Mouse (Mus musculus) heart, postnatal 36 days (tissue): ENCODE data around the gene Slc2a3. TPM values are rescaled to one million over a fixed set of nuclear protein-coding genes. Genes with fewer than 3 reads are reported as not detected.
A peak's percentile ranks its signal among the peaks of the same experiment; 100 is the strongest.

Experiments used
- DNase-seq, 2 experiments: peaks; one replicate each; pipeline ENCODE4 v3.0.0; 2021 to 2022
- intact Hi-C: fragments of 180-260 bp; cut with DNase I; formaldehyde crosslinking; loops from one replicate; pipeline ENCODE4 v1.15.1; 2025
- total RNA-seq, 2 experiments: library from RNA; stranded (reverse); gene quantifications; 2 replicates each; pipeline ENCODE4 v1.2.3; 2021

Slc2a3 gene
- 1 to 10 TPM; 1.6 to 2.0 TPM for total RNA-seq

DNA sequence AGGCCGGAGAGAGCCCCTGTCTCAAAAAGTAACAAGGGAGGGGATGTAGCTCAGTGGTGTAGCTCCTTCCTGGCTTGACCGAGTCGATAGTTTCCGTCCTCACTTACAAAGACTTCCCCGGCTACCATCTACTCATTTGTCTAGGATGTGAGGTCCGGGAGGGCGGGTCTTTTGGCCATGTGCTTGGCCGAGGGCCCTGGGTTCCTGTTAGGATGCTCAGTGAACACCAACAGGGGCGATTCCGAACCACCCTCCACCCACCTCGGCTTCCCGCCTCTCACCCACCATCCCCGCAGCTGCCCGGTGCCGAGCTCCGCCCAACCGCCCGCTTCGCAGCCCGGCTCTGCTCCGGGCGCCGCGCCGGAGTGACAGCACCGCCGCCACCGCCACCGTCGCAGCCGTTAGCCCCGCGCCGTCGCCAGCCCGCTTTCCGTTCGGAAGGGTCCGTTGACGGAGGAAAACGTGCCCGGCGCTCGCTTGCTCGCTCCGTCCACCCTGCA lies at the start of gene Slc2a3:
TSS of gene Slc2a3 (minus strand) at position 340 of the 500 bp plus-strand sequence.
- peak; percentile 66 to 70 for DNase-seq
- intact Hi-C loops = loop anchor here (5.0 kb wide), 1 partner anchor 36 kb away; no protein-coding TSS in a partner anchor

DNA sequence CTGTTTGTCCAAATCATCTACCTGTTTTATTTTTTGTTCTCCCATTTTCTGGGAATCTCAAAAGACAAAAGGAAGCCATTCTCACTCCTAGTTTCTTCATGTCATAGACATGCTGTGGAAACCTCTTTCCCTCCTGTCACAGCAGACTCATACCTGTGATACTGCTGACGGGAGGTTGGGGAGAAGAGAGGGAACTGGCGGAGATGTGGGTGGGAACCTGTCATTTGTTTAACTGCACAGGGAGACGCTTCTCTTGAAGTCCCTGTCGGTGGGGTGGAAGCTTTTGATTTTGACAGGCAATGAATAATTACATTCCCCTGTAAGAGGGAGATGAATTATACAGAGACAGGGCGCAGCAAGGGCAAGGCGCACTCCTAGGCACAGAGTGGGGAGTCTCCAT lies 42.3 kb upstream of the Slc2a3 start:
- intact Hi-C loops = no loop called here
- DNase-seq = no peak

DNA sequence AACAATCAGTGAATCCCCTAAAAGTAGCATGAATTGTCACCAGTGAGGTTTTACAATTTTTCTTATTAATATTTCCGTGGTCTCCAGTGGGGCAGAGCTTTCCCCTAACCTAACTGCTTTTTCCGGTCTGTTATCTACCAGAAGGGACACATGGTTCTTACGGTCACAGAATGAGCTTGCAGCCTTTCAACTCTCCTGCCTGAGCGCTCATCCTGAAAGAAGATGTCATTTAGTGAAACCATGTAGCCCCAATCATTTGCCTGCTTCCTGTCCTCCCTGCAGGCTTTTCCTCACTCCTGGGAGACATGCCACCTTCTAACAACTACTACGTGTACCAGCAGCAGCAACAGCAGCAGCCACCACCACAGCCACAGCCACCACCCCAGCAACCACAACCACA lies 36.1 kb upstream of the Slc2a3 start:
- DNase-seq = no peak
- intact Hi-C loops = loop anchor here (5.0 kb wide), 1 partner anchor 35 kb away; the partner anchor contains the start of gene Slc2a3

DNA sequence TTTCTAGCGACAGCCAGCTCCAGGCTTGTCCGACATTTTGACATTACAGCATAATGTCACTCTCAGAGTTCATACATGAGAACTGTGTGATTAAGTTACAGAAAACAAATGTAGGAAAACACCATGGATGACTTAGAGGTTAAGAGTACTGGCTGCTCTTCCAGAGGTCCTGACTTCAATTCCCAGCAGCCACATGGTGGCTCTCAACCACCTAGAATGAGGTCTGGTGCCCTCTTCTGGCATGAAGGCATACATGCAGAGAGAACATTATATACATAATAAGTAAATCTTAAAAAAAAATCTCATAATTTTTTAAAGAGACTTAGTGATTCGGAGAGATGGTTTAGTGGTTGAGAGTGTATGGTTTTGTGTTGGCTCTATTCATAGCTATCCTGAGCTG lies 35.5 kb upstream of the Slc2a3 start:
- DNase-seq = no peak
- intact Hi-C loops = loop anchor here (5.0 kb wide), 1 partner anchor 35 kb away; the partner anchor contains the start of gene Slc2a3

DNA sequence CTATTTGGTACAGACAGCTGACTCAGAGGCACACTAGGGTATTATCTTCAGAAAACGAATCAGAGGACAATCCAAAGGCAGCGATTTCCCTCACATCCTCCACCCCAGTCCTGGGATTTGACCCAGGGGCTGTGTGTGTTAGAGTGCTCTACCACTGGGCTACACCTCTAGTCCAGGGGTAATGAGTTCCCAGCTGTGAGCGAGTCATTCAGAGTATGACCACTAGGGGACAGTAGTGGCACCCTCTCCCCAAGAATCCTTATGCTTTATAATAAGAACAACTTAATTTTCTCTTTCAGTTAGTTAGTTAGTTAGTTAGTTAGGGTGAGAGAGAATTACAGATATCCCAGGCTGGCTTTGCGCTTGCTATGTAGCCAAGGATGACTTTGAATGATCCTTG lies 32.9 kb upstream of the Slc2a3 start:
- intact Hi-C loops = no loop called here
- DNase-seq = peak; percentile 53 to 65

DNA sequence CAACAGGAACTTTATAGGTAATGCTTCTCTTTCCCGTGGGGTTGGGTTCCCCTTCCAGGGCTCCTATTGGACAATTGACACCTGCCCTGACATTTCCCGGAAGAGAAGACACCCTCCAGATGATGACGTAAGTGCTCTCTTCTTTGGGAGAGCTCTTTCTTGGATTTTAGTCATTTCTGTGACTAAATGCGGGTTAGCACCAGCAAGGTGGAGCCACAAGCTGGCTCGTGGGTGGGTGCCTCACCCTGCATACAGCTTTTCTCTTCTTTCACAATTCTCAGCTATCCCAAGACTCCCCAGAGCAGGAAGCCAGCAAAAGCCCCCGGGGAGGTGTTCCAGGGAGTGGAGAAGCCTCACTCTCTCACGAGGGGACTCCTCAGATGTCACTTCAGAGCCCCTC lies 31.4 kb upstream of the Slc2a3 start:
- intact Hi-C loops = no loop called here
- no peak for DNase-seq

DNA sequence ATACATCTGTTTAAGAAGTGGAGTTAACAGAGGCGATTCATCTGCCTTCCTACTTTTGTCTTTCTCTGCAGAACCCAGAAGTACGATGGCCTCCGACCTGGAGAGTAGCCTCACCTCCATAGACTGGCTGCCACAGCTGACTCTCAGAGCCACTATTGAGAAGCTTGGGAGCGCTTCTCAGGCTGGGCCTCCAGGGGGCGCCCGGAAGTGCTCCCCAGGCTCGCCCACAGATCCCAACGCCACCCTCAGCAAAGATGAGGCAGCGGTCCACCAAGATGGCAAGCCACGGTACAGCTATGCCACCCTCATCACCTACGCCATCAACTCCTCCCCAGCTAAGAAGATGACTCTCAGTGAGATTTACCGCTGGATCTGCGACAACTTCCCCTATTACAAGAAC lies 26.6 kb upstream of the Slc2a3 start:
- peak; percentile 22 to 32 for DNase-seq
- intact Hi-C loops = no loop called here

DNA sequence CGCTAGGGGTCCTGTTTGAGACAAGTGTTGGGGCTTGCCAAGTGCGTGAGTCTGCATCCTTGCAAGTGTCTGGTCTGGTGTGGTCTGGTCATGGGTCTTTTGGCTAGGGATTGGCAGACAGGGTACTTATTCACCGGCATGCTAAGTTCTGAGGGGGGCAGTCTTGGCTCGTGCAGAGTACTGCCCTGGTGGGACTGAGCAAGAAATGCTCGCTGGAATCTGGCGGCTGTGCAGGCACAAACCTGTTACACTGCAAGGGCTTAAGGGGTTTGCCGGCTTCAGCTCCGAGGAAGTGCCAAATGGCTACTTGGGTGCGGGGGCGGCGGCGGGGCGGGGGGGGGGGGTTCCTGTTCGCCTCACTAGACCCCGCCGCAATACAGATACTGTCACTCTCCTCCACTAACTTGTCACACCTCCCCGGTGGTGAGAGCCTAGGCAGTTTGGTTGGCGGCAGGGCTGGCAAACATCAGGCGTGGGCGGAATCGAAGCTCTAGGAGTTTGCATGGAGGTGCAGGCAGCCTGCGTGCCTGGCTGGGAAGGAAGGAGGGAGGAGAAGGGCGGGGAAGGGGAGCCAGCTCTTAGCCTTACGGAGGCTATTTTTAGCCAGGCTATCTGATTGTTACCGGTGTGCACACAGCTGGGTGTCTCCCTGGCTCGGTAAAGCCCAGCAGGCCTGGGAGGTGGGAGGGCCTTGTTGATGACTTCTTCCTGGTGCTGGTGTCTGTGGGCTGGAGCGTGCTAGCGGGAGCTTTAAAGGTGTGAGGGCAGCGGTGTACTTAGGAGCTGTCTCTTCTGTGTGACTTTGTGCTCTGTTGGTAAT lies 24.7 kb upstream of the Slc2a3 start:
- peak; percentile 62 to 67 for DNase-seq
- intact Hi-C loops = loop anchor here (2.0 kb wide), 1 partner anchor 15 kb away; no protein-coding TSS in a partner anchor

DNA sequence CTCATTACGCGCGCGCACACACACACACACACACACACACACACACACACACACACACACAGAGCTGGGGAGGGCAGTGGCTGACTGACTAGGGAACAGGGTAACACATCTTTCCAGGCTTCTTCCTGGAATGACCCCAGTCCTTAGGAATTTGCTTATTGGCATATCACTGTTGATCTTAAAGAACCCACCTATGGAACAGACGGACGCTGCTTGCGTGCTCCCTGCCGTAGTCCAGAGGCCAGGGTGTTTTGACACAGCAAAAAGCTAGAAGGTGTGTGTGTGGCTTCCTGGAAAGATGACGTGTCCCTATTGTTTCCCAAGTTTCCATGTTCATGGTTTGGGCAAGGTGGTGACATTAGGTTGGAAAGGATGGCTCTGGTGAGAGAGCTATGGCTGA lies 23.7 kb upstream of the Slc2a3 start:
- intact Hi-C loops = no loop called here
- DNase-seq = no peak

DNA sequence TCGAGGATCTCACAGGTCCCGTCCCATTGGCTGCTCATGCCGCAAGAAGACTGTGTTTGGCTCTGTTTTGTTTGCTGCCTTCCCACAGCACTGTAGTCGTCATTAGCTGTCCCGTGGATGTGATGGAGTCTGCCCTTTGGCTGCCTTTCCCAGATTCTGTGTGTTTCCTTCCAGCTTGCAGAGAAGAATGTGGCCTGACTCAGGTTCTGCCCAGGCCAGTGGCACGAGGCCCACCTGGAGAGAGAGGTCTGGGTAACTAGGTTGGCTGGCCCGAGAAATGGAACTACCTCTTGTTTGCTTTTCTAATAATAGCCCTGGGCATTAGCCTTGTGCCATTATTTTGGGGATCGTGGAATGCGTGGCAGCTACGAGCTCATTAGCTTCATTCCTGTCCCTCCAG lies 22.6 kb upstream of the Slc2a3 start:
- intact Hi-C loops = no loop called here
- DNase-seq = peak; percentile 50 to 65

DNA sequence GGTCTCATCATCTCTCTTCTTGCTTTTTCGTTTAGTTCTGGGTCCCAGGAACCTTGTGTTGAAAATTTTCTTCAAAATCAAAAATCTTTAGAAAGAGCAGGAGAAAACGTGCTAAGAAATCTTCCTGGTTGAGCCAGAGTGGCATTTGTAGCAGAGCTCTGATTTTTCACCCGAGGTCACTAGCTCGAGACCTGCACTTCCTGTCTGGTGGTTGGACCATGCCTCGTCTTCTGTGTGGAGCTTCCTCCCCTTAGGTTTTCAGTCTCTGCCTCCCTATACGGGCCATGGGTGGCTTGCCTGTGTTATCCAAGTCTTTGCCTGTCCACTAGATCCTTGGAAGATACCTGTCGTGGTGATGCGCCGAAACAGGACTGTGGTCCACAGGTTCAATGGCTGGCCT lies 20.4 kb upstream of the Slc2a3 start:
- intact Hi-C loops = no loop called here
- no peak for DNase-seq

DNA sequence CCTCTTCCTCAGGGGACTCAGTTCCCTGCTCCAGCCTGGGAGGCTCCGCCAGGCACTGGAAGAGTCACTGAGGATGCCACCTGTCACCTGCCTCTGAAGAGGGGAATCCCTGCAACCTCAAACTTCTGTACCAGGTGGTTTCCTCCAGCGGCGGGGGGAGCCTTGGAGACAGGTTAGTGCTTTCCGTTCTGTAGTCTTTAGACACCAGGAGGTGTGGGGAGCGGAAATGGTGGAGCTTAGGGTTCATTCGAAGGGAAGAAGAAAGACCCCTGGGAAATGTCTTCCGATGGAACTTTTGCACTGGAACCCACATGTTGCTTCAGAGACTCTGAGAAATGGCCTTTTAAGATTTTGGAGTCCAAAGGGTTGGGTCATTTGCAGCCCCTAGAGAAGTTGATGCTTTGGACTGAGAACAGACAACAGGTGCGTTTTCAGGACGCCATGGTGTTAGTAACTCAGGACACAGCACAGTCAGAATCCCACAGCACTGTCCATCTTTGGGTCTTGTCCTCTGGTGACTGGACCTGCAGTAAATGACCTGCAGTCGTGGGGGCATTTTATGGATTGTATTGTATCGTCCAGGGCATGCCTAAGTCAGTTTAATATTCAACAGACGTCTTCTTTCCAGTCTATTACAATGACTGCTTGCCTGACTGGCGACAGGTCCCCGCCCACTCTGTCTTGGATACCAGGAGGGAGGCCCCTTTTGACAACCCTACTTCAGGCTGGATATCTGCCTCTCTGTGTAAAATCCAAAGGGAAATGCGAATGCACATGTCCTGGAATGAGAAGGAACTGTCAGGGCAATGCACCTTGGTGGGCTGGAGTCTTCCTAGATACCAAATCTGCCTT lies 19.6 kb upstream of the Slc2a3 start:
- intact Hi-C loops = no loop called here
- no peak for DNase-seq

DNA sequence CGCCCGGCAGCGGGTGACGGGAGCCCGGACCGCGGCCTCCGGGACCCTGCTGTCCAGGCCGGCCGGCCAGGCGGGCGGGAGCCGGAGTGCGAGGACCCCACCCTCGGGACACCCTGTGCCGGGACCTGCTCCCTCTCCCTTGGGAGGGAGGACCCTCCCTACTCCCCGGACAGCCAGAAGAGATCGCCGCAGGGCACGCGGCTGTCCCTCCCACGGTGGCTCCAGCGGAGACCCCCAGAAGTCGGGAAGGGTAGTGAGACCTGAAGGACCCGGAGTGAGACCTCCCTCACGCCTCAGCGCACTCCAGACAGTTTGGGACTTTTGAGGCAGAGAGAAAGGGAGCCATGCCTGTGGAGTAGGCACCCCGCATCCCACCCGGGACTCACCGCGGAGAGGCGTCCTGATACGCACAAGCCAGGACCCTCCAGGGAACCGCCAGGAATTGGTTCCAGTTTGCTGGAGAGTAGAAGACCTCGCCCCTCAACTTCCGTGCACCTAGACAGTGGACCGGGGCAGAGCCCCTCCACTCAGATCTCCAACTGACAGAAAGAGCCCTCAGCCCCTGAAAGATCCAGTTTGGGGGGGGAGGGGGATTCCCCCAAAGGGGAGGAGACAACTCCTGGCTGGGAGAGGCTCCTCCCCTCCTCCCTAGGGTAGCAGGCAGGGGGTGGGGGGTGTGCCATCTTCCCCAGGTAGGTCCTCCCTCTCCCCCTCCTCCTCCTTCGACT lies 18.8 kb upstream of the Slc2a3 start:
- peak in 1 of 2 experiments; percentile 50 for DNase-seq
- intact Hi-C loops = no loop called here

DNA sequence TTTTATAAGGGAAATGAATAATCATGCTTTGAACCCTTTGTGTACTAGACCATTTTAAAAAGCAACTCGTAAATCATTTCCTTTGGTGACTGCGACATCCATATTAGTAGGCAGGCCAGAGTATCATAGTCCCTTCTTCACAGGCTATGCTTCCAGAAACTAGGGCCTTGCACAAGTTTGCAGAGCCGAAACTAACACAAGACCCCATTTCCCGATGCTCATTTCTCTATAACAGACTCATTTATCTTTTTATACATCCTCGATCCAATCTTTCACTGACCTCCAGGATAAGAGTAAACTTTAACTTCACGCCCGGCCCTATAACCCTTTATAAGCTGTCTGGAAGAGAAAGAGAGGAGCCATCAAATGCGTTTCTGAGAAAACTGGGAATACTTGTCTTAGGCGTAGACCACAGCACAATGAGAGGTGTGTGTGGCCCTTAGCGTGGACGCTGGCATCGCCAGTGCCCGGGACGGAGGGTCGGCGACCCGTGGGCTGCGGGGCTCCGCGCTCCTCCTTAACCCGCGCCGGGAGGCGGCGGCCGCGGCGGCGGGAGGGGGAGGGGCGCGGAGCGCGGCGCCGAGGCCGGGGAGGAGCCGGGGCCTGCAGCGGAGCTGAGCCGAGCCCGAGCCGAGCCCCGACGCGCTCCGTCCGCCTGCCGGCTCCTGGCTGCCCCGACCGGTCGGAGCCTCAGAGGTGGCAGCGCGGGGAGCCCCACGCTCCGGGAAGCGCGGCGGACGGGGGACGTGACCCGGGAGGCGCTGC lies 18.0 kb upstream of the Slc2a3 start, which contains the start of gene Foxj2:
TSS of gene Foxj2 (plus strand) at position 609 of the 765 bp plus-strand sequence.
- intact Hi-C loops = loop anchor here (1.0 kb wide), 1 partner anchor 8 kb away; no protein-coding TSS in a partner anchor
- DNase-seq = peak; percentile 82 to 87

DNA sequence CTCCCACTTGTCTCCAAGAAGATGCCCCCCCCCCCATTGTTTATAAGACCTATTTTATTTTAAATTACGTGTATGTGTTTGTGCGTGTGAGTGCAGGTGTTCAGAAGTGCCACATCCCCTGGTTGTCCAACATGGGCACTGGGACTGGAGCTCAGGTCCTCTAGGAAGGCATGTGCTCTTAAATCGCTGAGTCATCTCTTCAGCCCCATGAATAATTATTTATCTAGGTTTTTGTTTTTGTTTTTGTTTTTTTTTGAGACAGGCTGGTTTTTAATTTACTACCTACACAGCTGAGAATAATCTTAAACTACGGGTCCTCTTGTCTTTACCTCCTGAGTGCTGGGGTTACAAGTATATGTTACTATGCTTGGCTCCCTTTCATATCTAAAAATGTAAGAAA lies 12.2 kb upstream of the Slc2a3 start:
- intact Hi-C loops = loop anchor here (5.0 kb wide), 1 partner anchor 211 kb away; the partner anchor contains the start of gene Apobec1
- DNase-seq = no peak

DNA sequence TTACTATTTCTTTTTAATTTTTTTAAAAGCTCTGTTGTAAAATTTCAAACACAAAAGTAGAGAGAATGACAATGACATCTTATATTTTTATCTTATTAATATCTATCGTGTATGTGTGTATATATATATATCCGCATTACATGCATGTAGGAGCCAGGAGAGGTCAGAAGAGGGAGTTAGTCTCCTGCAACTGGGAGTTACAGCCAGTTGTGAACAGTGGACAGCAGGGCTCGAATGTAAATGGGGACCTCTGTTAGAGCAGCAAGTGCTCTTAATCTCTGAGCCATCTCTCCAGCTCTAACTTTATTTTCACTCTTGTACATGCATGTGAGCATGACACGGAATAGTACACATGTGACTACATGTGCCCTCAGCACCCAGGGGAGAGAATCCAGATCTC lies 11.3 kb upstream of the Slc2a3 start:
- DNase-seq = no peak
- intact Hi-C loops = loop anchor here (5.0 kb wide), 1 partner anchor 210 kb away; the partner anchor contains the start of gene Apobec1

DNA sequence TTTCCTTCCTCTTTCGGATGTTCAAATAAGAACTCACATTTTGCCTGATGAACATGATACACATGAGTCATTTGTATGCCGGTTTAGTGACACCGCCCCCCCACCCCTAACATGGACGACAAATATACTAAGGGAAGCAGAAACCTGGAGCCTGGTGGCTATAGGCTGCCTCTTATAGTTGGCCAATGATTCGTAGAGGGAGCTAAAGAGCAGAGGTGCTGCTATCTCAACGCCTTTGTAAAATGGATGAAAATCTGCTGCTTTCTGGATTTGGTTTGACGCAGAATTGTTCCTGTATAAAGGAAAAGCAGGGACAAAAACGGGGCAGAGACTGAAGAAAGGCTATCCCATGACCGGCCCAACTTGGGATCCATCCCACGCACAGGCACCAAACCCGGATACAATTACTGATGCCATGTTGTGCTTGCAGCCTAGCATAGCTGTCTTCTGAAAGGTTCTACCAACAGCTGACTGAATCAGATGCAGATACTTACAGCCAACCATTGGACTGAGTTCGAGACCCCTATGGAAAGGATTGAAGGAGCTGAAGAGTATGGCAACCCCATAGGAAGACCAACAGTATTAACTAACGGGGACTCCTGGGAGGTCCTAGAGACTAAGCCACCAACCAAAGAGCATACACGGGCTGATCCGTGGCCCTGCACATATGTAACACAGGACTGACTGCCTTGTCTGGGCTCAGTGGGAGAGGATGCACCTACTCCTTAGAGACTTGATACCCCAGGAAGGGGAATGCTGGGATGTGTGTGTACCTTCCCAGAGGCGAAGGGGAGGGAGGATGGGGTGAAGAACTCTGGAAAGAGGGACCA lies 10.5 kb upstream of the Slc2a3 start:
- intact Hi-C loops = loop anchor here (1.0 to 5.0 kb wide), 4 partner anchors 7 to 210 kb away; partner anchors contain the start of genes Apobec1, Foxj2 and Necap1
- DNase-seq = peak in 1 of 2 experiments; percentile 45

DNA sequence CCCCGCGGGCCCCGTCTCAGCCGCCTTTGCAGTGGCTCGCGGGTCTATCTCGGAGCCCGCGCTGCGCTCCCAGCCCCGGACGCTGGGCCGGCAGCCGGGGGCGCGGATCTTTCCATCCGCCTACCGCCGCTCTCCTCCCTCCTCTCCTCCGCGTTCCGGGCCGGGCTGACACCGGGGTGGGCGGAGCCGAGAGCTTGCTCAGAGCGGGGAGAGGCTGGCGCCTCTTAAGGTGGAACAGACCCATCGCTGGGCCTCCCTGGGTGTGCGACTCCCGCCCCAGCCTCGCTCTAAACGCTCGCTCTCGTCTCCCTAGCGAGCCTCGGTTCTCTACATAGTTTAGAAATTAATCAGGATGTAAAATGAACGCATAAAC lies 9.8 kb upstream of the Slc2a3 start:
- intact Hi-C loops = loop anchor here (1.0 to 5.0 kb wide), 4 partner anchors 8 to 209 kb away; partner anchors contain the start of genes Apobec1, Foxj2 and Necap1
- DNase-seq = peak in 1 of 2 experiments; percentile 91
